Mouse (Mus musculus) liver, embryonic 16.5 days (tissue): ENCODE measurements around the gene Fhl2. TPM values are rescaled to one million over a fixed set of nuclear protein-coding genes. Genes with fewer than 3 reads are reported as not detected.

Source experiments
- ATAC-seq: fragments of 200-750 bp; cut with Nextera tagmentation; 2 replicates; pipeline ENCODE4 v1.8.0; 2017; ENCODE audit warnings: low read depth, mild to moderate bottlenecking, moderate number of reproducible peaks, moderate library complexity
- H3K27ac ChIP-seq: fragments of 300-500 bp; sonication (generic); 2 replicates; pipeline ENCODE4 v1.5.1; 2014; ENCODE audit warnings: mild to moderate bottlenecking, low read length
- H3K27me3 ChIP-seq: fragments of 300-500 bp; sonication (generic); 2 replicates; pipeline ENCODE4 v1.6.1; 2014; ENCODE audit warnings: low read depth, low read length, mixed read lengths; ENCODE audit not compliant: control insufficient read depth, insufficient read depth
- H3K36me3 ChIP-seq: fragments of 300-500 bp; sonication (generic); 2 replicates; pipeline ENCODE4 v1.6.1; 2014; ENCODE audit warnings: mild to moderate bottlenecking; ENCODE audit not compliant: control insufficient read depth, insufficient read depth
- H3K4me1 ChIP-seq: fragments of 300-500 bp; sonication (generic); 2 replicates; pipeline ENCODE4 v1.6.1; 2014; ENCODE audit warnings: low read depth, low read length, mixed read lengths; ENCODE audit not compliant: control insufficient read depth
- H3K4me2 ChIP-seq: fragments of 300-500 bp; sonication (generic); 2 replicates; pipeline ENCODE4 v1.6.1; 2014; ENCODE audit warnings: low read depth, low read length, mixed read lengths
- H3K4me3 ChIP-seq: fragments of 300-500 bp; sonication (generic); 2 replicates; pipeline ENCODE4 v1.5.1; 2014; ENCODE audit warnings: low read depth, mild to moderate bottlenecking, low read length
- H3K9ac ChIP-seq: fragments of 300-500 bp; sonication (generic); 2 replicates; pipeline ENCODE4 v1.6.1; 2014; ENCODE audit warnings: low read depth, low read length
- H3K9me3 ChIP-seq: fragments of 300-500 bp; sonication (generic); replicated peaks from 2 replicates; pipeline ENCODE4 v1.6.1; 2016; ENCODE audit warnings: low read length; ENCODE audit not compliant: control insufficient read depth
- WGBS: fragments of 180-500 bp; shearing (Covaris S2); extraction: QIAGEN DNeasy Blood & Tissue Kit; methylation state at CpG from one replicate; pipeline ENCODE4 v1.1.7; 2014; ENCODE audit not compliant: insufficient replicate concordance; 5-methylcytosine and 5-hydroxymethylcytosine counted together
- polyA plus RNA-seq: library from polyadenylated mRNA; unstranded; fragments of >200 nt; fragmentation: Nextera tagmentation; extraction: Ambion mirVana; gene quantifications from 2 replicates; pipeline ENCODE4 v1.2.1, GENCODE M21; 2015

Fhl2 gene
- polyA plus RNA-seq, 1 experiment from 2014 or later: 3.9 TPM

DNA sequence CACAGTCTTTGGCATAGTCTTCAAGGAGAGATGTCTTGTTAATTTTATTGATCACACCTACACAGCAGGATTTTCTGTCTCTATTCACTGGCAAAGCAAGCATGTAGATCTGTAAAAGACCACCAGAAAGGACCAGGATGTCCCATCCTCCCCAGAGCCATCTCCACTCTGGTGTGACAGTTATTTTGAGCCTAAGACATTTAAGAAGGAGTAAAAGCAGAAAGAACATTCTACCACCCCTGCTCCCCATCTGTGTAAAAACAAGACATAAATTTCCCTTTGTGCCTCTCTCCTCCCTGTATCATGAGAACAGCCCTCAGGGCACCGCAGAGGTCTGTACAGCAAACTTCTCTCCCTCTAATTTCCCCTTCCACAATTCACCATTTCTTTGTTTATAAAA lies 18.0 kb downstream of the Fhl2 start:
- no peaks in the 10 kb centered on the region for H3K4me1 ChIP-seq

GRCm38 (mm10) chr1:43178378-43178777 lies 18.4 kb downstream of the Fhl2 start:
- no peak for ATAC-seq
- no peak overlapping the region for H3K27ac ChIP-seq

More for the DNA sequence above, 18.0 kb downstream of the Fhl2 start:
- ATAC-seq: no peak
- Histone ChIP-seq H3K4me3 (no peak overlapping the region), H3K9me3 (no peaks in the 10 kb centered on the region), H3K27me3 (no peaks in the 10 kb centered on the region), H3K9ac (no peak overlapping the region), H3K36me3 (no peaks in the 10 kb centered on the region), H3K27ac (no peak overlapping the region), H3K4me2 (no peak overlapping the region)
- 70% methylated on average over 1 of the region's 1 CpGs for WGBS

DNA sequence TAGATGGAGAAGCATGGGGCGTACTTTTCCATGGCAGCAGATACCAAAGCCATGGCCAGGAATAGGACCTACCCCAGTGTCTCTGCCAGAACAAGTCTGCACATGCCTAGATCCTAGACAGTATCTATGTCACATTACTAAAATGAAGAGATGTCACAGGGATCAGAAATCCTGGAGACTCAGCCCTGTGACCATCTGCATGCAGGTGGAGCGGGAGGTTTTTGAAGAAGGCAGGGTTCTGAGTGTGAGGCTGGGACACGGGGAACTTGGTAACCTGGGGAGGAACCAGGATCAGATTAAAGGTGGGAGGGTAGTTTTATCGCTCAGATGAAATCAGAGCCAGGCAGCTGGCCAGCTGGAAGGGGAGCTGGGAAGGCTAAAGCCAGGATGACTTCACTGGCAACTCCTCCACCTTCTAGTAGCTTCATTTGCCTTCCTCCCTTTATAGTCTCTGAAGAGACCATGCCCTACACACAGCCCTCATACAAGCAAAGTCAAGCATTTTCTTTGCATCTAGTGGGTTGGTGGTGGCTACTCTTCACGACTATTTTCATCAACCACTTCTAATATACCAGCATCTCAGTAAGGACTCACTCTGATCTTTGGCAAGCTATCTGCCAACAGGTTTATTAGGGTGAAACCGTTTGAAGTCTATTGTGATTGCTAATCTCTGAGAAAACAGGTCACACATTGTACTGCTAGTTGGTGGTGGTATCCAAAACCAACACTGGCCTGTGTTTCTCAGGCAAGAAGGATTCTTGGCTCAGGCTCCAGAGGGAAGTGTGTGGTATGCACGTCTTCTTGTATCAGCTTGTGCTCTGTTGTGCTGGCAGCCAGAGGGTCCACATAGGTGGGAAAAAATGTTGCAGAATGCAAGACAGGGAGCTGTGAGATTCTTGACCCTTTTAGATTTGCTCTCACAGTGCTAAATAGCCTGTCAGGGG lies 23.2 kb downstream of the Fhl2 start:
- Histone ChIP-seq H3K9ac (no peak overlapping the region), H3K4me2 (no peak overlapping the region), H3K27ac (no peak overlapping the region), H3K4me1 (no peaks in the 10 kb centered on the region), H3K27me3 (no peaks in the 10 kb centered on the region), H3K36me3 (no peaks in the 10 kb centered on the region), H3K9me3 (no peaks in the 10 kb centered on the region), H3K4me3 (no peak overlapping the region)
- WGBS: 50% methylated on average over 7 of the region's 7 CpGs
- ATAC-seq: no peak

More at GRCm38 (mm10) chr1:43178378-43178777, 18.4 kb downstream of the Fhl2 start:
- no peaks in the 10 kb centered on the region for H3K27me3 ChIP-seq
- no peak overlapping the region for H3K9ac ChIP-seq
- H3K4me2 ChIP-seq: no peak overlapping the region
- no peaks in the 10 kb centered on the region for H3K36me3 ChIP-seq
- 59% methylated on average over 6 of the region's 6 CpGs for WGBS
- H3K9me3 ChIP-seq: no peaks in the 10 kb centered on the region
- no peaks in the 10 kb centered on the region for H3K4me1 ChIP-seq
- no peak overlapping the region for H3K4me3 ChIP-seq

DNA sequence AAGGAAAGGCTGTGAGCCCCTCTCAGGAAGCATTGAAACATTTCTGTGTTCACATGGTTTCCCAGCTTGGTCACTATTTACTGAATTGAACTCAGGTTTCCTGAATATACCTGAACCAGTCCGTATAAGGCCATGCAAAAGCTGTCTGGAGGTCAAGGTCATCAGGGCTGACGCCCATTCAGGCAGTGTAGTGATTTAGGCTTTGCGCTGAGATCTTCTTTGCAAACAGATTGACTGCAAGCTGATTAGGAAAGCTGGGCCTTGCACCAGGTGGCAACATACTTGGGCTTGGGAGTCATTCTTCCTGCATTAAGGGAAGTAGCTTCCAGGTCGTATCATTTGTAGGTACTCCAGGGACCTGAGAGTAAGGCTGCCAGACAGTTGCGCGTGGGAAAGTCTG lies 25.0 kb downstream of the Fhl2 start:
- Histone ChIP-seq H3K9ac (no peak overlapping the region), H3K4me1 (no peaks in the 10 kb centered on the region), H3K36me3 (no peaks in the 10 kb centered on the region), H3K9me3 (no peaks in the 10 kb centered on the region), H3K27me3 (no peaks in the 10 kb centered on the region), H3K4me2 (no peak overlapping the region), H3K27ac (no peak overlapping the region), H3K4me3 (no peak overlapping the region)
- no peak for ATAC-seq
- 67% methylated on average over 6 of the region's 6 CpGs for WGBS

- no peak for ATAC-seq
- 13% methylated on average over 3 of the region's 3 CpGs for WGBS
- Histone ChIP-seq H3K4me2 (no peak overlapping the region), H3K36me3 (no peaks in the 10 kb centered on the region), H3K4me3 (no peak overlapping the region), H3K9me3 (no peaks in the 10 kb centered on the region), H3K27me3 (no peaks in the 10 kb centered on the region), H3K9ac (no peak overlapping the region), H3K27ac (no peak overlapping the region), H3K4me1 (no peaks in the 10 kb centered on the region)
These were observed 25.7 kb downstream of the Fhl2 start for GRCm38 (mm10) chr1:43171093-43171492.

DNA sequence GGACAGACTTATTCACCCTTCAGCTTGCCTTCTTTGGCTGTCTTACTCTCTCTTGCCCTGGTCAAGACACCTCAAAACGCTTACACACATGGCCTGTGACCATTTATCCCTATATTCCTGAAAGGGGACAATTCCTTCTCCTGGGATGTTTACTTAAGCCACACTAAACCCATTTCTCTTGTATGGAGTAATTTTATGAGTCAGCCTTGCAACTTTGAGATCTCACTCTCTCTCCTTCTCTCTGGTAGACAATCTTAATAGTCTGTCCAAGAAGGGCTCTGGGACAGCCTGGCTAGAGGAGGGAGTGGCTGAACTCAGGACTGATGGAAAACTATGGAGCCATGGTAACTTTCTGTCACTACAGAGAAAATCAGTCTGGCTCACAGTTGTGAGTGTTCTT lies 27.1 kb downstream of the Fhl2 start:
- Histone ChIP-seq H3K4me3 (no peak overlapping the region), H3K4me2 (no peak overlapping the region), H3K27ac (no peak overlapping the region), H3K4me1 (no peaks in the 10 kb centered on the region), H3K36me3 (no peaks in the 10 kb centered on the region), H3K9ac (no peak overlapping the region), H3K9me3 (no peaks in the 10 kb centered on the region), H3K27me3 (peaks cover 1% of the 10 kb centered on the region; the same call in 1 of the 2 replicates)
- ATAC-seq: no peak
- 54% methylated on average over 1 of the region's 1 CpGs for WGBS

GRCm38 (mm10) chr1:43169227-43169626 lies 27.6 kb downstream of the Fhl2 start:
- ATAC-seq: no peak
- no peaks in the 10 kb centered on the region for H3K36me3 ChIP-seq
- H3K27me3 ChIP-seq: peaks cover 4% of the 10 kb centered on the region; the same call in 1 of the 2 replicates
- WGBS: 74% methylated on average over 7 of the region's 7 CpGs
- no peak overlapping the region for H3K4me2 ChIP-seq
- no peak overlapping the region for H3K27ac ChIP-seq
- no peaks in the 10 kb centered on the region for H3K9me3 ChIP-seq
- no peak overlapping the region for H3K4me3 ChIP-seq
- no peaks in the 10 kb centered on the region for H3K4me1 ChIP-seq
- no peak overlapping the region for H3K9ac ChIP-seq

DNA sequence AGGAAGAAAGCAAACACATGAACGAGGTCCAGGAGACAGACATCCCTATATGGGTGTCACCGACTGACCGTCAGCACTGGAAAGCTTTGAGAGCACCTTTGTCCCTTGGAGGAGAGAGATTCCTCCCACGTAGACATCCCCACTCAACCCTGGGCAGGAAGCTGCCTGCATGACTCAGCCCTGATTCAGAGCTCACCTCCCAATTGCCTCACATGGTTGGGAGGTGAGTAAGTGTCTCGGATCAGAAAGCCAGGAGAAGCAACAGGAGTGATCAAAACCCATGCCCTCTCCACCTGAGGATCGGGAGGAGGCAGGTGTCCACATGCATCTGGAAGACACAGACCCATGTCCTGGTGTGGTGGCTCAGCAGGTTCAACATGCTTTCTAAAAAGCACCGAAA lies 28.2 kb downstream of the Fhl2 start:
- 56% methylated on average over 7 of the region's 7 CpGs for WGBS
- Histone ChIP-seq H3K4me2 (no peak overlapping the region), H3K27me3 (peaks cover 11% of the 10 kb centered on the region), H3K9ac (no peak overlapping the region), H3K9me3 (no peaks in the 10 kb centered on the region), H3K4me1 (no peaks in the 10 kb centered on the region), H3K27ac (no peak overlapping the region), H3K36me3 (no peaks in the 10 kb centered on the region), H3K4me3 (no peak overlapping the region)
- ATAC-seq: no peak

DNA sequence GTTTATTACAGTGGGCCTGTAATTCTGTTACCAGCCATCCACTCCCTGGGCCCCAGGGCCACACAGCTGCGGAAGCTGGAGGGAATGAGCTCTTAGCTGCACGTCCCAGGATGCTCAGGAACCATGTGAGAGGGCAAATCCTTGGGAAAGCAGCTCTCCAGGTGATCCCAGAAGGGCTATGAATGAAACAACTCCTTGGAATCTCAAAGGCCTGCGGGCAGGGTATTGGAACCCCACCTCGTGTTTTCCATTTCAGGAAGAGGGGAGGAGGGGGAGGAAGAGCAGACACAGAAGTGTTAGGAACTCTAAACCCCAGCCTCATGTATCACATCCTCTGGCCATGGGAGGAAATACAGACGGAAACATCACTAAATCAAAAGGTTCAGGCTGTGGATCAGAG lies 28.8 kb downstream of the Fhl2 start:
- Histone ChIP-seq H3K9me3 (no peaks in the 10 kb centered on the region), H3K36me3 (no peaks in the 10 kb centered on the region), H3K27me3 (peaks cover 16% of the 10 kb centered on the region), H3K4me1 (no peaks in the 10 kb centered on the region), H3K9ac (no peak overlapping the region), H3K4me3 (no peak overlapping the region), H3K27ac (no peak overlapping the region), H3K4me2 (no peak overlapping the region)
- 40% methylated on average over 5 of the region's 5 CpGs for WGBS
- no peak for ATAC-seq
